Mouse (Mus musculus) activated CD4-positive, CD25-positive, alpha-beta regulatory T cell, adult 4 months (primary cell): Measurements from ENCODE around the gene Sohlh1. TPM values are rescaled to one million over a fixed set of nuclear protein-coding genes. Genes with fewer than 3 reads are reported as not detected.

Experiments
- ATAC-seq: one replicate; pipeline ENCODE4 v1.8.0; 2017
- polyA plus RNA-seq, 2 experiments: library from polyadenylated mRNA; unstranded; fragments of 100-300 nt; shearing (Covaris generic); gene quantifications; one replicate each; pipeline ENCODE4 v1.2.1; 2017

Gene Sohlh1
- polyA plus RNA-seq: under 1 TPM in 1 of 2 experiments, not detected in 1; 0.38 TPM

GRCm38 (mm10) chr2:25847226-25847625 is at the start of gene Sohlh1:
Gene Sohlh1 (minus strand): TSS chr2:25847248.
- ATAC-seq: no peak

- ATAC-seq: no peak
Observed at GRCm38 (mm10) chr2:25892440-25892839, 45.4 kb upstream of the Sohlh1 start.

- no peak for ATAC-seq
Observed at GRCm38 (mm10) chr2:25888144-25888543, 41.1 kb upstream of the Sohlh1 start.

- ATAC-seq: no peak
Observed at GRCm38 (mm10) chr2:25887226-25887625, 40.2 kb upstream of the Sohlh1 start.

GRCm38 (mm10) chr2:25884756-25885155 is 37.7 kb upstream of the Sohlh1 start:
- no peak for ATAC-seq

- no peak for ATAC-seq
Observed at GRCm38 (mm10) chr2:25882276-25882675, 35.2 kb upstream of the Sohlh1 start.

GRCm38 (mm10) chr2:25879061-25879460 is 32.0 kb upstream of the Sohlh1 start:
- ATAC-seq: no peak

GRCm38 (mm10) chr2:25878516-25878915 is 31.5 kb upstream of the Sohlh1 start:
- no peak for ATAC-seq

- no peak for ATAC-seq
Observed at GRCm38 (mm10) chr2:25877736-25878268, 30.8 kb upstream of the Sohlh1 start.

GRCm38 (mm10) chr2:25877250-25877735 is 30.2 kb upstream of the Sohlh1 start:
- no peak for ATAC-seq

GRCm38 (mm10) chr2:25866656-25867055 is 19.6 kb upstream of the Sohlh1 start:
- ATAC-seq: no peak

- no peak for ATAC-seq
Observed at GRCm38 (mm10) chr2:25865412-25865811, 18.4 kb upstream of the Sohlh1 start.

GRCm38 (mm10) chr2:25864230-25864629 is 17.2 kb upstream of the Sohlh1 start:
- no peak for ATAC-seq

GRCm38 (mm10) chr2:25863337-25864131 is 16.5 kb upstream of the Sohlh1 start, which contains the start of gene Kcnt1:
Gene Kcnt1 (plus strand): TSS chr2:25863734.
- no peak for ATAC-seq

GRCm38 (mm10) chr2:25862696-25863270 is 15.7 kb upstream of the Sohlh1 start:
- no peak for ATAC-seq

- no peak for ATAC-seq
Observed at GRCm38 (mm10) chr2:25862038-25862437, 15.0 kb upstream of the Sohlh1 start.

- no peak for ATAC-seq
Observed at GRCm38 (mm10) chr2:25859891-25860290, 12.8 kb upstream of the Sohlh1 start.

GRCm38 (mm10) chr2:25853998-25854397 is 7.0 kb upstream of the Sohlh1 start:
- peak; percentile 68 for ATAC-seq

- peak; percentile 65 for ATAC-seq
Observed at GRCm38 (mm10) chr2:25852626-25853025, 5.6 kb upstream of the Sohlh1 start.

GRCm38 (mm10) chr2:25850330-25850729 is 3.3 kb upstream of the Sohlh1 start:
- ATAC-seq: peak; percentile 25

GRCm38 (mm10) chr2:25846516-25846915 is 532 bp downstream of the Sohlh1 start:
- ATAC-seq: no peak

GRCm38 (mm10) chr2:25844097-25844496 is 3.0 kb downstream of the Sohlh1 start:
- no peak for ATAC-seq

GRCm38 (mm10) chr2:25842758-25843157 is 4.3 kb downstream of the Sohlh1 start:
- no peak for ATAC-seq

GRCm38 (mm10) chr2:25842161-25842560 is 4.9 kb downstream of the Sohlh1 start:
- no peak for ATAC-seq
